Mouse (Mus musculus): ENCODE results near the gene Rhd.
"Not testable (repeated sequence)": the region's sequence is repeated elsewhere in the genome, so short reads cannot be mapped to it uniquely, and the experiment has no call there.

Rhd gene

GRCm38 (mm10) chr4:134858494-134858893 lies 5.8 kb upstream of the Rhd start:
- DNase-seq: no peak

- DNase-seq: peak; percentile 34
Measured at GRCm38 (mm10) chr4:134861884-134862283, 2.5 kb upstream of the Rhd start.

- DNase-seq: no peak
Measured at GRCm38 (mm10) chr4:134862996-134863395, 1.3 kb upstream of the Rhd start.

GRCm38 (mm10) chr4:134865340-134865739 lies 1.0 kb downstream of the Rhd start:
- no peak for DNase-seq

- no peak for DNase-seq
Measured at GRCm38 (mm10) chr4:134865789-134866188, 1.5 kb downstream of the Rhd start.

GRCm38 (mm10) chr4:134867213-134867612 lies 2.9 kb downstream of the Rhd start:
- DNase-seq: no peak

- no peak for DNase-seq
Measured at GRCm38 (mm10) chr4:134867661-134868060, 3.3 kb downstream of the Rhd start.

GRCm38 (mm10) chr4:134868065-134868464 lies 3.7 kb downstream of the Rhd start:
- no peak for DNase-seq

GRCm38 (mm10) chr4:134868490-134868889 lies 4.2 kb downstream of the Rhd start:
- no peak for DNase-seq

GRCm38 (mm10) chr4:134869068-134869730 lies 4.9 kb downstream of the Rhd start:
- DNase-seq: peak; percentile 42

GRCm38 (mm10) chr4:134869815-134870375 lies 5.6 kb downstream of the Rhd start:
- no peak for DNase-seq

GRCm38 (mm10) chr4:134871477-134871876 lies 7.1 kb downstream of the Rhd start:
- DNase-seq: no peak

GRCm38 (mm10) chr4:134871950-134872349 lies 7.6 kb downstream of the Rhd start:
- no peak for DNase-seq

GRCm38 (mm10) chr4:134876171-134876570 lies 11.8 kb downstream of the Rhd start:
- no peak for DNase-seq

GRCm38 (mm10) chr4:134879410-134879981 lies 15.2 kb downstream of the Rhd start:
- peak; percentile 91 for DNase-seq

GRCm38 (mm10) chr4:134880041-134880440 lies 15.7 kb downstream of the Rhd start:
- peak; percentile 51 for DNase-seq

GRCm38 (mm10) chr4:134883266-134883665 lies 18.9 kb downstream of the Rhd start:
- peak; percentile 50 for DNase-seq

GRCm38 (mm10) chr4:134883808-134884207 lies 19.5 kb downstream of the Rhd start:
- no peak for DNase-seq

- no peak for DNase-seq
Measured at GRCm38 (mm10) chr4:134884364-134884763, 20.0 kb downstream of the Rhd start.

- peak; percentile 77 for DNase-seq
Measured at GRCm38 (mm10) chr4:134892096-134892495, 27.8 kb downstream of the Rhd start.

GRCm38 (mm10) chr4:134897256-134897655 lies 32.9 kb downstream of the Rhd start:
- DNase-seq: no peak

- no peak for DNase-seq
Measured at GRCm38 (mm10) chr4:134901126-134901525, 36.8 kb downstream of the Rhd start.

- no peak for DNase-seq
Measured at GRCm38 (mm10) chr4:134903046-134903445, 38.7 kb downstream of the Rhd start.

- not testable (repeated sequence) for DNase-seq
Measured at GRCm38 (mm10) chr4:134911406-134911805, 47.1 kb downstream of the Rhd start.

Measured in kidney, postnatal 10 days (tissue).